22 mouse cellular contexts compared by ENCODE assay signal in genomic region chr2:166666175-166666574, GRCm38 (mm10). TPM values are rescaled to one million over a fixed set of nuclear protein-coding genes. Genes with fewer than 3 reads are reported as not detected.
A peak's percentile ranks its signal among the peaks of the same experiment; 100 is the strongest.
DNase-seq lines count a peak whose midpoint lies in the region; ATAC-seq and TF ChIP-seq lines count a peak whose summit lies in the region.
"Had no signal": no experiment of that assay in that cellular context is flagged by ENCODE, and none has a peak within 500 bp of the region (broad histone marks: within the 10 kb centered on the region; RNA-seq: fewer than 3 reads in every experiment).

No protein-coding gene starts in this region.

- no peak for TF ChIP-seq POLR2A in cerebellum, adult 2 months (IDR thresholded peaks at IDR 0.05; ENCODE audit: borderline replicate concordance, insufficient read depth, low read length)
- no peak for TF ChIP-seq POLR2A in heart, adult 2 months (IDR thresholded peaks at IDR 0.05; ENCODE audit: insufficient read depth, low read depth, low read length)

- no peak for TF ChIP-seq CTCF in left cerebral cortex, adult 2 months (IDR thresholded peaks at IDR 0.05)
- no peak for TF ChIP-seq CTCF in cerebellum, adult 2 months (IDR thresholded peaks at IDR 0.05; ENCODE audit: borderline replicate concordance, insufficient read depth, low read depth, low read length)
- TF ChIP-seq CTCF in heart, adult 2 months (IDR thresholded peaks at IDR 0.05), result no peak

- peak overlapping the region; percentile 84 for H3K27ac ChIP-seq in left cerebral cortex, adult 2 months
- H3K27ac ChIP-seq in liver, embryonic 16.5 days (ENCODE audit: low read length), result no peak overlapping the region
- no peak overlapping the region for H3K27ac ChIP-seq in cerebellum, adult 2 months (ENCODE audit: insufficient read depth, low read length)
- H3K27ac ChIP-seq in heart, adult 2 months, result no peak overlapping the region
- H3K27ac ChIP-seq: embryonic facial prominence, embryonic 15.5 days; hindbrain, embryonic 15.5 days; neural tube, embryonic 12.5 days; stomach, postnatal 0 days had no signal

- H3K4me1 ChIP-seq in liver, embryonic 16.5 days (ENCODE audit: control insufficient read depth, low read depth, low read length), result peaks cover 25% of the 10 kb centered on the region
- H3K4me1 ChIP-seq in cerebellum, adult 2 months (ENCODE audit: control insufficient read depth, insufficient read depth, low read length), result peaks cover 28% of the 10 kb centered on the region
- peaks cover 6% of the 10 kb centered on the region for H3K4me1 ChIP-seq in heart, adult 2 months (ENCODE audit: control insufficient read depth, insufficient read depth, low read length)

- H3K79me2 ChIP-seq in heart, adult 2 months (replicated peaks; ENCODE audit: control insufficient read depth, insufficient read depth, low read length), result no peaks in the 10 kb centered on the region

- intact Hi-C loops in left cerebral cortex, adult 2 months (cut with DNase I), result loop anchor here (2.0 to 5.0 kb wide), 2 partner anchors 29 to 61 kb away; no protein-coding TSS in a partner anchor
- intact Hi-C loops in left cerebral cortex, postnatal 4 days (cut with DNase I), result no loop called here
- intact Hi-C loops in heart, adult 2 months (cut with DNase I), result loop anchor here (10.0 kb wide), 1 partner anchor 61 kb away; no protein-coding TSS in a partner anchor

- ATAC-seq in liver, embryonic 16.5 days (ENCODE audit: low read depth), result no peak
- ATAC-seq: lung, postnatal 0 days; midbrain, embryonic 16.5 days had no signal

- peak overlapping the region; percentile 14; the same call in 1 of the 2 replicates for H3K4me2 ChIP-seq in liver, embryonic 16.5 days (ENCODE audit: low read depth, low read length)
- H3K4me2 ChIP-seq: embryonic facial prominence, embryonic 15.5 days; hindbrain, embryonic 15.5 days; neural tube, embryonic 12.5 days had no signal

- H3K36me3 ChIP-seq in liver, embryonic 16.5 days (ENCODE audit: control insufficient read depth, insufficient read depth), result no peaks in the 10 kb centered on the region
- H3K36me3 ChIP-seq in heart, adult 2 months (ENCODE audit: control insufficient read depth, insufficient read depth, low read length), result no peaks in the 10 kb centered on the region
- H3K36me3 ChIP-seq: embryonic facial prominence, embryonic 15.5 days; hindbrain, embryonic 15.5 days; neural tube, embryonic 12.5 days had no signal

- H3K9ac ChIP-seq in liver, embryonic 16.5 days (ENCODE audit: low read depth, low read length), result no peak overlapping the region
- no peak overlapping the region for H3K9ac ChIP-seq in heart, adult 2 months (ENCODE audit: low read depth, low read length)
- H3K9ac ChIP-seq: embryonic facial prominence, embryonic 15.5 days; hindbrain, embryonic 15.5 days; neural tube, embryonic 12.5 days had no signal

- H3K9me3 ChIP-seq in liver, embryonic 16.5 days (replicated peaks; ENCODE audit: control insufficient read depth, low read length), result no peaks in the 10 kb centered on the region
- H3K9me3 ChIP-seq: embryonic facial prominence, embryonic 15.5 days; hindbrain, embryonic 15.5 days; megakaryocyte, embryonic 14.5 days; neural tube, embryonic 12.5 days had no signal

- DNase-seq in left cerebral cortex, adult 2 months (ENCODE audit: extremely low spot score in 1 of 2, low spot score in 2 of 2), result no peak
- no peak for DNase-seq in left cerebral cortex, postnatal 4 days
- peak; percentile 74 for DNase-seq in CD4-positive helper T cell, adult 2 months (ENCODE audit: low read depth, low spot score)
- peak; percentile 57 for DNase-seq in T-cell, adult 2 months (ENCODE audit: low spot score)
- DNase-seq in cerebellum, adult 2 months, result no peak
- DNase-seq in heart, adult 2 months, result no peak
- DNase-seq: adrenal gland, postnatal 25 days; cerebellum, adult 9-11 months; embryo, embryonic 11 days; gastrocnemius, postnatal 10 days; kidney, adult 11 months; kidney, postnatal 10 days; layer of hippocampus, adult 9-11 months; spleen, adult 18-20 months had no signal

- no peak overlapping the region for H3K4me3 ChIP-seq in left cerebral cortex, adult 2 months
- H3K4me3 ChIP-seq in liver, embryonic 16.5 days (ENCODE audit: low read depth, low read length), result no peak overlapping the region
- H3K4me3 ChIP-seq in cerebellum, adult 2 months (replicated peaks; ENCODE audit: insufficient read depth, low read depth, low read length), result no peak overlapping the region
- H3K4me3 ChIP-seq in heart, adult 2 months, result no peak overlapping the region
- H3K4me3 ChIP-seq: embryonic facial prominence, embryonic 15.5 days; hindbrain, embryonic 15.5 days; neural tube, embryonic 12.5 days had no signal

- H3K27me3 ChIP-seq in liver, embryonic 16.5 days (ENCODE audit: control insufficient read depth, insufficient read depth, low read depth, low read length), result no peaks in the 10 kb centered on the region
- H3K27me3 ChIP-seq in cerebellum, adult 2 months (ENCODE audit: control insufficient read depth, insufficient read depth, low read length), result no peaks in the 10 kb centered on the region
- no peaks in the 10 kb centered on the region for H3K27me3 ChIP-seq in heart, adult 2 months (ENCODE audit: control insufficient read depth, insufficient read depth, low read length)
- H3K27me3 ChIP-seq: embryonic facial prominence, embryonic 15.5 days; hindbrain, embryonic 15.5 days; neural tube, embryonic 12.5 days had no signal

- no peak for TF ChIP-seq EP300 in heart, adult 2 months (IDR thresholded peaks at IDR 0.05; ENCODE audit: insufficient read depth, low read depth, low read length)

- 52% methylated on average over 13 of the region's 13 CpGs for WGBS in liver, embryonic 16.5 days (ENCODE audit: insufficient replicate concordance)
- WGBS in cerebellum, adult 2 months, result 92% methylated on average over 13 of the region's 13 CpGs
- 90% methylated on average over 13 of the region's 13 CpGs for WGBS in heart, adult 2 months

RNA-seq across cellular contexts. Expression of gene Prex1, which starts 47.5 kb away (rescaled TPM):
- 100 to 1,000 TPM; 110 to 115 TPM for total RNA-seq in left cerebral cortex, adult 2 months (2021)
- 10 to 100 TPM; 56.7 to 56.9 TPM for total RNA-seq in left cerebral cortex, postnatal 4 days (2021)
- 13.0 and 16.1 TPM in 2 replicates for polyA plus RNA-seq in liver, embryonic 16.5 days (2015; fragmentation: Nextera tagmentation; extraction: Ambion mirVana)
- 70.1 and 74.3 TPM in 2 replicates for polyA plus RNA-seq in cerebellum, adult 2 months (2012; rRNA removed)
- 1 to 10 TPM; 5.2 to 6.0 TPM for total RNA-seq in heart, adult 2 months (2021)
- 9.3 and 9.8 TPM in 2 replicates for polyA plus RNA-seq in heart, adult 2 months (2012; rRNA removed)

Comparison
In these comparisons a context has a peak if more than half of its experiments do, and no peak if none do; other contexts are left out.
1. DNase-seq: peak in CD4-positive helper T cell, adult 2 months (single experiment) and T-cell, adult 2 months (single experiment); none in left cerebral cortex, adult 2 months (0 of 2), left cerebral cortex, postnatal 4 days (single experiment), cerebellum, adult 2 months (0 of 2) and heart, adult 2 months (0 of 2).
2. RNA of gene Prex1, which starts 47.5 kb away (total RNA-seq): 110 to 115 TPM in left cerebral cortex, adult 2 months and 56.7 to 56.9 TPM in left cerebral cortex, postnatal 4 days; 5.2 to 6.0 TPM in heart, adult 2 months; every median in the first group is over 4 times any median in the second.